Mouse (Mus musculus) testis, adult 2 months (tissue): ENCODE data around the gene Gm38392.

Source experiments
- CTCF ChIP-seq: fragments of 200-500 bp; IDR thresholded peaks from 2 replicates; pipeline ENCODE4 v1.5.1; 2012; ENCODE audit warnings: low read depth, mild to moderate bottlenecking, inconsistent platforms, low read length, moderate library complexity; ENCODE audit not compliant: control insufficient read depth, insufficient read depth, insufficient replicate concordance
- POLR2A ChIP-seq: fragments of 200-500 bp; IDR thresholded peaks from 2 replicates; pipeline ENCODE4 v1.6.1; 2012; ENCODE audit warnings: low read depth, mild to moderate bottlenecking, inconsistent platforms, low read length, moderate library complexity; ENCODE audit not compliant: control insufficient read depth

GRCm38 (mm10) chr3:88205176-88205562, 81.8 kb downstream of the Gm38392 start:
- TF ChIP-seq POLR2A = no peak
- no peak for TF ChIP-seq CTCF
